Mouse (Mus musculus): ENCODE measurements around the gene Olfr19.
"Not testable (repeated sequence)": the region's sequence is repeated elsewhere in the genome, so short reads cannot be mapped to it uniquely, and the experiment has no call there.

Olfr19 gene

DNA sequence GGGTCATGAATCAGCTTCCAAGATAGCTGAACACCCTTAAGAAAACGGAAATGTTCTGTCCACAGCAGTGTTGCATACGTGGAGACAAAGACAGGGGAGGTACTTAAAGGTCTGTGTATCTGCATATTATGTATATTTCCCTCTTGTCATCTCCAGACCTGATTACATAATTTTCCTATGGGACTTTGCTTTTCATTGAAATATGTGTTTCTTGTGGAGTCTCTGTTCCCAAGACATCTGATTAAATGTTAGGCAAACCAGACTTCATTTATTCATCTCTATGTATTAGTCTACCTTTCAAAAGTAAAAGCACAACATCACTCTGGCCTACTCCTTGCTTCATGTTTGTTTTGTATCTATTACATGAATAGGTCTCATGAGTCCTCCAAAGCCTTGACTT lies at the start of gene Olfr19:
Gene Olfr19, minus strand, starts transcription at position 101 of the 400 bp plus-strand sequence.
- peak; percentile 12 for DNase-seq (ENCODE audit: low read depth)

DNA sequence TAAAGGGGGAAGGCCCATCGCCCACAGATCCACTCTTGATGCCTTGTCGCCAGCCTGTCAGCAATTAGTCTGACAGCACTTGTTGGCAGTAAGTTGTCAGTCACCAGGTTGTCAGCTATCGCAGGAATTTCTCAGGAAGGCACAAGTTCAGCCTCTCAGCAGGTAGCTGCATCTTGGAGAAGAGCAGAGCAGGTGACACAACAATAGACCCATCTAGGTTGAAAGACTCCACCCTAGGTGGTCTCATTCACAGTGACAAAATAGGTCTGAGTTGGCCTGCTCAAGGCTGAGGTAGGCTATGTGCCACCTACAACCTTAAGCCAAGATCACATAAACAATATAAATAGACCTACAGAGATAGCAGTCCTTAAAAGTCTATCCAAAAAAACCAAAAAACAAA lies 8.8 kb upstream of the Olfr19 start:
- DNase-seq (ENCODE audit: low read depth): no peak

DNA sequence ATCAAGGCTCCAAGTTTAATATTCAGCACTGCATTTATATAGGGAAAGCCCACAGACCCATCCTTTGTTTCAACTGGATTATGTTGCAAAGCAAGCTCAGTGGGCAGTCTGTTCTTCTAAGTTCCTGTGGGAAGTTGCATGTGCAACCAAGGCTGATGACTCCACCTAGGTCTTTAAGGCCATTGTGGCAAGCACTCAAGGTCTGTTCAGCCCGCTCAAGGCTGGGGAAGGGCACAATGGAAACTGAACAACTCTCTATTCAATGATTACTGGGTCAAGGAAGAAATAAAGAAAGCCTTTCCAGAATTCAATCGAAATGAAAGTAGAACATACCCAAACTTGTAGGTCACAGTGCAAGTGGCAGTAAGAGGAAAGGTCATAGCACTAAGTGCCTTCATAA lies 7.8 kb upstream of the Olfr19 start:
- DNase-seq (ENCODE audit: low read depth): no peak

DNA sequence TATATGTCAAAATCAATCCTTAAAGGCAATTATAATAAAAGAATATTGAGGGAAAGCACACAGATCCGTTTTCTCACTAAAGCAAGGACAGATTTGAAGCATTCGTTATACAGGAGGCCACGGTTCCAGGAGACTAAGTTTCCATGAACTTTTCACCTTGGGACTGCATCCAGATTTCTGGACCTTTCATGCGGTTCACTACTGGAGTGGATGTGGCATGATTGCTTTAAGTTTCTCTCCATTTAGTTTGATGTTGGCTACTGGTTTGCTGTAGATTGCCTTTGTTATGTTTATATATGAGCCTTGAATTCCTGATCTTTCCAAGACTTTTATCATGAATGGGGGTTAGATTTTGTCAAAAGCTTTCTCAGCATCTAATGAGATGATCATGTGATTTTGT lies 11.2 kb downstream of the Olfr19 start:
- no peak for DNase-seq (ENCODE audit: low read depth)

DNA sequence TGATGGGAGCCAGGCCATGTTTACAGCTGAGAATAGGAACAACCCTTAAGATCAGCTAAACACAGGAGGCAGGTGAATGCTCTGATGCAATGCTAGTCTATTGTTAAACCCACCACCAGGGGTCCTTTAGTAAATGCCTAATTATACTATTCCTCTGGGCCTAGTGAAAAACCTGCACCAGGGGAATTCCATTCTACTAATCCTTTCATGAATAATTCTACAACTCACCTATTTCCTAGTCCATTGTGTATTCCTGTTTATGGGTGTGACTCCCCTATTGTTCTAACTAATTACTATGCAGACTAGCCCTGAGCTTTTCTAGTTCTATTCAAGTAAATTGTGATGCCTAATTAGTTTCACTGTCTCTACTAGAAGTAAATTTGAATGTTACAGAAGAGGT lies 11.7 kb downstream of the Olfr19 start:
- DNase-seq (ENCODE audit: low read depth): not testable (repeated sequence)

DNA sequence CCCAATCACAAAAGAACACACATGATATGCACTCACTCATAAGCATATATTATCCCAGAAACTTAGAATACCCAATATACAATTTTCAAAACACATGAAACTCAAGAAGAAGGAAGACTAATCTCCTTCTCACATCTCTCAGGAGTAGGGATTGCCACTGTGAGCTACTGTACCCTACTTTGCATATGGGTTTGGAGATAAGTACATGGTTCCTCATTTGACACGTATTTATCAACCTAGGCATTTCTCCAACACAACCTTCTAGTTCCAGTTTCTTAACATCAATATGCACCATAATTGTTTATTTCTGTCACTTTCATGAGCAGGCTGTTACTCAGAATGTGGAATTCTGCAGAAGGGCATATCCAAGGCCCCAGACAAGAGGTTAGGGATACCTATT lies 31.1 kb downstream of the Olfr19 start:
- peak; percentile 14 for DNase-seq (ENCODE audit: low read depth)

DNA sequence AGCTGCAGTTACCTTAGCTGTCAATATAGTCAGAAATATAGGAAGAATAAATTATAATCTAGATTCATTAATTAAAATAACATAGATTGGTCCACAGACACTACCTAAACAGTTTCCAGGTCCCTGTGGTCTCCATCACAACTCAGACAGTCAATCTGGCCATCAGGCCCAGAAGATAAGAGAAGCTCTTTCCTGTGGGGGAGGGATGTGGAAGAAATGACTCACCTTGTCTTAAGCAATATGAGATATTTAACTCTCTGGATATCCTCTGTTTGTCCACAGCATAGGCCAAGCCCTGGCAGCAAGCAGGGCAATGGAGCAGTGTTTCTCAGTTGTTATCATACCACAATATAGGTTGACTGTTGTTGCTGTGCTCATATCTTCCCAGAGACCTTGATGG lies 42.5 kb downstream of the Olfr19 start:
- DNase-seq (ENCODE audit: low read depth): peak; percentile 94

Measured in 416B (cell line).